Mouse (Mus musculus) thymus, adult 2 months (tissue): Measurements from ENCODE around the gene Gjb6.

Experiments used
- CTCF ChIP-seq: fragments of 200-500 bp; IDR thresholded peaks from 2 replicates; pipeline ENCODE4 v1.5.1; 2012; ENCODE audit warnings: mild to moderate bottlenecking, control low read depth, low read length, moderate library complexity, borderline replicate concordance; ENCODE audit not compliant: control insufficient read depth, poor library complexity, insufficient read depth; ENCODE audit errors: extremely low read depth
- POLR2A ChIP-seq: fragments of 200-500 bp; IDR thresholded peaks from 2 replicates; pipeline ENCODE4 v1.6.1; 2012; ENCODE audit warnings: mild to moderate bottlenecking, low read length, control low read depth, moderate library complexity; ENCODE audit not compliant: control insufficient read depth, poor library complexity, insufficient read depth; ENCODE audit errors: extremely low read depth

DNA sequence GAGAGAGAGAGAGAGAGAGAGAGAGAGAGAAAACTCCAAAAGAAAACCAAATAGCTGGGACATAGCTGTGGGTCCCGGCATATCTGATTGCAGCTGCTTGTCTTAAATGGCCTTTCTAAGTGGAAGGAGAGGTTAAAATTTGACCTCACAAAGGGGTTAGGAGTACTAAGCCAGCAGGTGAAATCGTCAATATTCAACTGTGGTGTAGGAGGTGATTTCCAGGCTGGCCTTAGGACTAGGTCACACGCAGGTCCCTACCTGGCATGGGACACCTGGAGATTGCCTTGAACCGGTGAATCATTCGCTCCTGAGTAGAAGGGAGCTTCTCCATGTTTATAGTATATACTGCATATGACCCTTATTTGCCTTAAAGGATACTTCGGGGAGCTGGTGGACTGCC is 30.3 kb downstream of the Gjb6 start:
- no peak for TF ChIP-seq POLR2A
- TF ChIP-seq CTCF: no peak
